Mouse (Mus musculus) midbrain, embryonic 15.5 days (tissue): ENCODE measurements around the gene Pkd1. TPM values are rescaled to one million over a fixed set of nuclear protein-coding genes. Genes with fewer than 3 reads are reported as not detected.

Source experiments
- ATAC-seq: fragments of 200-750 bp; cut with Nextera tagmentation; replicated peaks from 2 replicates; pipeline ENCODE4 v1.8.0; 2017; ENCODE audit warnings: moderate TSS enrichment
- H3K27ac ChIP-seq: fragments of 300-500 bp; sonication (generic); 2 replicates; pipeline ENCODE4 v1.5.1; 2015; ENCODE audit warnings: mild to moderate bottlenecking, inconsistent platforms
- H3K27me3 ChIP-seq: fragments of 300-500 bp; sonication (generic); replicated peaks from 2 replicates; pipeline ENCODE4 v1.6.1; 2015; ENCODE audit warnings: inconsistent platforms
- H3K36me3 ChIP-seq: fragments of 300-500 bp; sonication (generic); replicated peaks from 2 replicates; pipeline ENCODE4 v1.6.1; 2015; ENCODE audit warnings: inconsistent platforms
- H3K4me1 ChIP-seq: fragments of 300-500 bp; sonication (generic); 2 replicates; pipeline ENCODE4 v1.6.1; 2015; ENCODE audit warnings: inconsistent platforms
- H3K4me2 ChIP-seq: fragments of 300-500 bp; sonication (generic); 2 replicates; pipeline ENCODE4 v1.6.1; 2015; ENCODE audit warnings: inconsistent platforms, mild to moderate bottlenecking, moderate library complexity
- H3K4me3 ChIP-seq: fragments of 300-500 bp; sonication (generic); 2 replicates; pipeline ENCODE4 v1.5.1; 2015; ENCODE audit warnings: mild to moderate bottlenecking, inconsistent platforms
- H3K9ac ChIP-seq: fragments of 300-500 bp; sonication (generic); 2 replicates; pipeline ENCODE4 v1.6.1; 2015; ENCODE audit warnings: mild to moderate bottlenecking, inconsistent platforms
- H3K9me3 ChIP-seq: fragments of 300-500 bp; sonication (generic); 2 replicates; pipeline ENCODE4 v1.6.1; 2016; ENCODE audit warnings: inconsistent platforms
- WGBS: fragments of 180-500 bp; shearing (Covaris S2); methylation state at CpG from one replicate; pipeline ENCODE4 v1.1.7; 2015; ENCODE audit warnings: mixed read lengths; 5-methylcytosine and 5-hydroxymethylcytosine counted together
- microRNA-seq: library from miRNA; unstranded; fragments of <30 nt; microRNA quantifications from one replicate; pipeline ENCODE4, GENCODE M21; 2016
- polyA plus RNA-seq: library from polyadenylated mRNA; unstranded; fragments of >200 nt; fragmentation: Nextera tagmentation; extraction: Ambion mirVana; gene quantifications from 2 replicates; pipeline ENCODE4 v1.2.1, GENCODE M21; 2015

The Pkd1 gene
- polyA plus RNA-seq, 1 experiment from 2014 or later: 29.0 TPM

GRCm38 (mm10) chr17:24642791-24643343 is 93.2 kb downstream of the Pkd1 start:
- no peak for ATAC-seq
- WGBS: 81% methylated on average over 6 of the region's 6 CpGs
- H3K4me2 ChIP-seq: no peak overlapping the region
- H3K4me3 ChIP-seq: no peak overlapping the region
- no peaks in the 10 kb centered on the region for H3K4me1 ChIP-seq
- H3K27ac ChIP-seq: no peak overlapping the region
- peaks cover 5% of the 10 kb centered on the region; the same call in 1 of the 2 replicates for H3K36me3 ChIP-seq
- H3K9me3 ChIP-seq: no peaks in the 10 kb centered on the region
- H3K9ac ChIP-seq: no peak overlapping the region
- no peaks in the 10 kb centered on the region for H3K27me3 ChIP-seq

DNA sequence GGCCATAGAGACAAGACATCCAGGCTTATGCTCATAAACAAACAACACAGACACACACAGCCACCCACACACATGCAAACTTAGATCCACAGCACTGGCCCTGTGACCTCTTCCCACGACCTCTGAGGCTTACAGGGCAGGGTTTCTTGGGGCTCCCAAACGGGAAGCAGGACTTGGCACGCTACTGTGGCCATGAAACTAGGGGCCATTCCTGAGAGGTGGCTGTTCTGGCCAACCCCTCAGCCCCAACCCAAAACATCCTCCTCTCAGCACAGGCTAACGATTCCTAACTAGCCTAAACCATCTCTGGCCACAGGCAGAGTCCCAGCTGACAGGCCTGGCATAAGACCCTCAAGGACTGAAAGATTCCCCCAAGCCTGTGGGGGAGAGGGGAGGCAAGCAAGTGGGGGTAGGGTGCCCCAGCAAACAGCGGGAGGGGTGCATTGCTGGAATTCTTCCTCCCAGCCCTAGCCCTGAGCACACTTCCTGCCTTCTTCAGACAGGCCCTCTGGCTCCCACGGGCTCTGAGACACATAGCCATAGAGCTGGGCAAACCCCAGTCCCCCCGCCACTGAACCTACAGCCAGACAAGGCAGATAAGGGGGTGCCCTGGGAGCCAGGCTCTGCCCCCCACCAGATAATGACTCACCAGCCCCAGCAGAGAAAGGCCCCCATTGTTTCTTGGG is 94.5 kb downstream of the Pkd1 start:
- H3K36me3 ChIP-seq: peaks cover 4% of the 10 kb centered on the region; the same call in 1 of the 2 replicates
- 53% methylated on average over 7 of the region's 7 CpGs for WGBS
- no peak for ATAC-seq
- no peaks in the 10 kb centered on the region for H3K9me3 ChIP-seq
- no peak overlapping the region for H3K4me3 ChIP-seq
- peak overlapping the region; percentile 34; the same call in 1 of the 2 replicates for H3K27ac ChIP-seq
- H3K27me3 ChIP-seq: no peaks in the 10 kb centered on the region
- peaks cover 5% of the 10 kb centered on the region for H3K4me1 ChIP-seq
- H3K4me2 ChIP-seq: no peak overlapping the region
- no peak overlapping the region for H3K9ac ChIP-seq

DNA sequence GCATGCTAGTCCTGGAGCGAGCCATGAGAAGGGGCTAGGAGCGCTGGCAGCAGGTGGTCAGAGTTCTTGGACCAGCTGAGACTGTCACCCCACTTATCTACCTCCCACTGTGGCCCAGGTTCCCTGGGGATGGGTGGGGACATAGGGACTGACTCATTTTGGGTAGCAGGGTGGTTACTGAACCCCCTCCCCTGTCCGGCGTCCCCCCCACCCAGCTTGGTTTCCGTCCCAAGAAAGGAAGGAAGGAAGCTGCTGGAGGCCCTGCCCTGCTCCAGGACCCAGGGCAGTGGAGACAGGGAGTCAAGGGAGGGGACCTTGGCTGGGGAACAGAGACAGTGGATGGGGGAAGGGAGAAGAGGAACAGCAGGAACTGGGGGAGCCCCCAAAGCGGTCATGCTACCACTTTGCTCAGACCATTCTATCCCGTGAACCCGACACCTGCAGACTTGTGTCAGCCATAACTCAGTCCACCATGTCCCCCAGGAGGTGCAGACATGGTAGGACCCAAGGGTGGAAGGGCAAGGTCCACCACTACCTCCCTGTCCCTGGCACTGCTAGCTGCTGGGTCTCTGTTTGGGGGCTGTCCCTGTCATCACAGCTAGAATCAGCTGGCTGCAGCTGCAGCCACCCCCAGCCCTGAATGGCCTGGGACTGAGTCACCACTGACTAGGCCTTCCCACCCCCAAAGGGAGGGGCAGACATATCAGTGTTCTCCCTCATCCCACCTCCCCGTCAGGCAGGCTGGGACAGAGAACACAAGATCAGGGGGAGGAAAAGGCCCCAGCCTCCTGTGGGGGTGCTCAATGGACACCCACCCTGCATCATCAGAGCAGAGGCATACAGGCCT is 95.5 kb downstream of the Pkd1 start:
- 71% methylated on average over 9 of the region's 9 CpGs for WGBS
- no peak overlapping the region for H3K9ac ChIP-seq

DNA sequence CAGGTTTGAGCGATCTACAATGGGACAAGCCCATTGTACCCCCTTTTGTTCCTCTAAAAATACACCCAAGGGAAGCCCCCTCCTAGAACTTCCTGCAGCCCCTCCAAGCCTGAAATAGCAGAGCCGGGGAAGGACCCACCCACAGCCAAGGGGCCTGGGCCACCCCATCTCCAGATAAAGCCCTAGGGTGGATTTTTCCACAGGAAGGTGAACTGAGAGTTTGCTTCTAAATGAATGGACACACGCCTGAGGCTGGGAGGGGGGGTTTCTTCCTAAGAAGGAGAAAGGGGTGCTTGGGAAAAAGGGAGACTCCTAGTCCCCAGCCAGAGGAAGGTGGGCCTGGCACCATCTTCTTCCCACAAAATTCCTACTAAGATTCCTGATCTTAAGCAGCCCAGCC is 96.3 kb downstream of the Pkd1 start:
- no peak overlapping the region for H3K4me2 ChIP-seq
- no peaks in the 10 kb centered on the region for H3K36me3 ChIP-seq
- no peak overlapping the region for H3K4me3 ChIP-seq
- H3K27me3 ChIP-seq: no peaks in the 10 kb centered on the region
- peaks cover 15% of the 10 kb centered on the region for H3K4me1 ChIP-seq
- H3K9me3 ChIP-seq: no peaks in the 10 kb centered on the region
- ATAC-seq: no peak
- H3K27ac ChIP-seq: no peak overlapping the region; the same call in 1 of the 2 replicates
- 81% methylated on average over 3 of the region's 3 CpGs for WGBS
- H3K9ac ChIP-seq: no peak overlapping the region

More for the DNA sequence above, 95.5 kb downstream of the Pkd1 start:
- no peak overlapping the region for H3K4me3 ChIP-seq
- H3K27ac ChIP-seq: peak overlapping the region; percentile 34
- ATAC-seq: no peak
- H3K9me3 ChIP-seq: no peaks in the 10 kb centered on the region
- no peaks in the 10 kb centered on the region for H3K27me3 ChIP-seq
- peaks cover 10% of the 10 kb centered on the region for H3K4me1 ChIP-seq
- H3K4me2 ChIP-seq: no peak overlapping the region
- H3K36me3 ChIP-seq: no peaks in the 10 kb centered on the region

Small RNAs within 50 kb of the gene (microRNA-seq; reads per million reads assigned to microRNA genes)
- not detected for gene Gm24589

Other genes starting within 250 kb of the Pkd1 start
- 0.41 and 0.65 TPM in 2 replicates for gene Abca17, start 198.8 kb upstream of the Pkd1 start, polyA plus RNA-seq
- gene Abca3, start 197.9 kb upstream of the Pkd1 start, polyA plus RNA-seq: 32.4 and 34.6 TPM in 2 replicates
- gene Rnps1, start 135.3 kb upstream of the Pkd1 start, polyA plus RNA-seq: 364 and 368 TPM in 2 replicates
- gene Eci1, start 123.2 kb upstream of the Pkd1 start, polyA plus RNA-seq: 35.4 and 36.4 TPM in 2 replicates
- gene Dnase1l2, start 106.7 kb upstream of the Pkd1 start, polyA plus RNA-seq: 7.3 and 9.6 TPM in 2 replicates
- 53.1 and 55.6 TPM in 2 replicates for gene E4f1, start 79.5 kb upstream of the Pkd1 start, polyA plus RNA-seq
- 63.7 and 67.1 TPM in 2 replicates for gene Pgp, start 79.4 kb upstream of the Pkd1 start, polyA plus RNA-seq
- 0.23 and 0.28 TPM in 2 replicates for gene Bricd5, start 76.0 kb upstream of the Pkd1 start, polyA plus RNA-seq
- 40.6 and 43.7 TPM in 2 replicates for gene Mlst8, start 70.8 kb upstream of the Pkd1 start, polyA plus RNA-seq
- gene Caskin1, start 61.2 kb upstream of the Pkd1 start, polyA plus RNA-seq: 50.3 and 52.9 TPM in 2 replicates
- 108 and 112 TPM in 2 replicates for gene Traf7, start 21.9 kb upstream of the Pkd1 start, polyA plus RNA-seq
- 8.4 and 8.8 TPM in 2 replicates for gene Rab26, start 15.6 kb upstream of the Pkd1 start, polyA plus RNA-seq
- 83.8 and 89.6 TPM in 2 replicates for gene Tsc2, start 82.8 kb downstream of the Pkd1 start, polyA plus RNA-seq
- 10.0 and 11.0 TPM in 2 replicates for gene Nthl1, start 82.8 kb downstream of the Pkd1 start, polyA plus RNA-seq
- gene Slc9a3r2, start 100.5 kb downstream of the Pkd1 start, polyA plus RNA-seq: 45.3 and 52.6 TPM in 2 replicates
- gene Npw, start 108.6 kb downstream of the Pkd1 start, polyA plus RNA-seq: 0.38 and 0.66 TPM in 2 replicates
- 21.9 and 22.9 TPM in 2 replicates for gene Zfp598, start 119.9 kb downstream of the Pkd1 start, polyA plus RNA-seq
- 240 and 255 TPM in 2 replicates for gene Syngr3, start 140.1 kb downstream of the Pkd1 start, polyA plus RNA-seq
- gene Gfer, start 146.3 kb downstream of the Pkd1 start, polyA plus RNA-seq: 36.2 and 39.2 TPM in 2 replicates
- gene Noxo1, start 146.4 kb downstream of the Pkd1 start, polyA plus RNA-seq: 2.1 and 2.5 TPM in 2 replicates
- gene Tbl3, start 157.8 kb downstream of the Pkd1 start, polyA plus RNA-seq: 71.4 and 72.1 TPM in 2 replicates
- gene Rnf151, start 168.2 kb downstream of the Pkd1 start, polyA plus RNA-seq: not detected in 2 replicates
- gene Rps2, start 168.3 kb downstream of the Pkd1 start, polyA plus RNA-seq: 706 and 744 TPM in 2 replicates
- gene Ndufb10, start 174.6 kb downstream of the Pkd1 start, polyA plus RNA-seq: 270 and 281 TPM in 2 replicates
- gene Rpl3l, start 178.0 kb downstream of the Pkd1 start, polyA plus RNA-seq: not detected in 2 replicates
- gene Msrb1, start 186.8 kb downstream of the Pkd1 start, polyA plus RNA-seq: 16.5 and 19.8 TPM in 2 replicates
- gene Hs3st6, start 203.2 kb downstream of the Pkd1 start, polyA plus RNA-seq: 0.25 TPM in 1 of 2 replicates, not detected in the other